Mouse (Mus musculus) spleen, adult 2 months (tissue): ENCODE measurements around the gene Olig1.

Experiments used
- CTCF ChIP-seq: fragments of 200-500 bp; IDR thresholded peaks from 2 replicates; pipeline ENCODE4 v1.5.1; 2011; ENCODE audit warnings: mild to moderate bottlenecking, inconsistent platforms; ENCODE audit not compliant: insufficient read depth, insufficient read length, insufficient replicate concordance; ENCODE audit errors: extremely low read depth
- POLR2A ChIP-seq: fragments of 200-500 bp; IDR thresholded peaks from 2 replicates; pipeline ENCODE4 v1.6.1; 2011; ENCODE audit warnings: low read depth, low read length, inconsistent platforms

DNA sequence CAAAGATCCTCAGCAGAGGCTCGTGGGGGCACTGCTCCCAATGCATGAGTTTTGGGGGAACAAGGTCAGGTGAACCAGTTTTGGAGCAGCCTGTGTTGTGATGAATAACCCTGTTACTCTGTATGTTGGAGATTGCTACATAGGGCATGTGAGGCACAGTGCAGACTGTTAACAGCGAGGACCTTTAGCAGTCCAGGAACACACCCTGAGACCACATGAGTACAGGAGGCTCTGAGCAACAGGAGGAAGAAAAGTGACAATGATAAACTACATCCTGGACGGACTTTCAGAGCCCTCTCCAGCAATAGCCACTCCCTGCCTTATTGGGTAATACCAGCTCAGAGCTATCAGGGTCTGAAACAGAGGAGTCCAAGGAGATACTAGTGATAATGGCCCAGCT lies 10.6 kb upstream of the Olig1 start:
- no peak for TF ChIP-seq POLR2A
- TF ChIP-seq CTCF, result no peak
